Mouse (Mus musculus) ES-E14 (cell line): ENCODE results near the gene Flg.

ENCODE experiments used
- CHD2 ChIP-seq: IDR thresholded peaks from 2 replicates; pipeline ENCODE4 v1.6.1; 2014; ENCODE audit warnings: mild to moderate bottlenecking, low read depth, low read length, inconsistent platforms
- HCFC1 ChIP-seq: IDR thresholded peaks from 2 replicates; pipeline ENCODE4 v1.6.1; 2012; ENCODE audit warnings: low read length, inconsistent platforms, borderline replicate concordance; ENCODE audit not compliant: insufficient read depth
- MAFK ChIP-seq: IDR thresholded peaks from 2 replicates; pipeline ENCODE4 v1.6.1; 2014; ENCODE audit warnings: mild to moderate bottlenecking, low read depth, low read length, inconsistent platforms; ENCODE audit not compliant: insufficient read depth
- ZC3H11A ChIP-seq: IDR thresholded peaks from 2 replicates; pipeline ENCODE4 v1.6.1; 2012; ENCODE audit warnings: low read depth, mild to moderate bottlenecking, inconsistent platforms, low read length, borderline replicate concordance
- ZNF384 ChIP-seq: IDR thresholded peaks from 2 replicates; pipeline ENCODE4 v1.6.1; 2012; ENCODE audit warnings: low read depth, low read length, inconsistent platforms

GRCm38 (mm10) chr3:93314388-93314787, 41.1 kb downstream of the Flg start:
- TF ChIP-seq ZC3H11A (no peak), HCFC1 (no peak), CHD2 (no peak), MAFK (no peak), ZNF384 (no peak)
